Mouse (Mus musculus): ENCODE measurements at regions not wholly inside any gene's neighbourhood (a gene's known extent, or its start where the extent isn't known, plus 50 kb on each side); places are given as distances from the start of the nearest gene placed in this dataset.

DNA sequence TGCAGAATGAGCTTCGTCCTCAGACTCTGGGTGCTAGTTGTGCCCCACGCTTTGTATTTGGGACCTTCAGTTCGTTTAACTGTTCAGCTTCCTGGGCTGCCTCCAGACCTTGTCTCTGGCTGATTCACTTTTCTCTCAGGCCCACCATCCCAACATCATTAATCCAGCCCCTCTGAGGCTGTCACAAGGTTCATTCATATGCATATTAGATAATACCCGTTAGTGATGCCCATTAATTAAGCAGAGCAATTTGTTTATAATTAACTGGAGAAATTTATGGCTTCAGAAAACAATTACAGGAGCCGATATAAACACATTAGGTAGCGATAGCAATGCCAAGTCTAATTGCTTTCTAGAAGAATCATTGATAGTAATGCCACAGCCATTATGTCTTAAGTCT lies 312.3 kb upstream of the Eif4g2 start:
- Histone ChIP-seq H3K27ac (ENCODE audit: control insufficient read depth, insufficient read depth, low read length) (no peak overlapping the region), H3K4me1 (replicated peaks; ENCODE audit: control insufficient read depth, insufficient read depth, low read length) (no peaks in the 10 kb centered on the region), H3K27me3 (ENCODE audit: control insufficient read depth, insufficient read depth, low read length) (no peaks in the 10 kb centered on the region), H3K36me3 (ENCODE audit: control insufficient read depth, insufficient read depth, low read length) (no peaks in the 10 kb centered on the region), H3K4me3 (ENCODE audit: control insufficient read depth, insufficient read depth, low read length) (no peak overlapping the region)
- TF ChIP-seq POLR2A (IDR thresholded peaks at IDR 0.05; ENCODE audit: control insufficient read depth, extremely low read depth, insufficient read depth, low read length, poor library complexity), result no peak
- 94% methylated on average over 6 of the region's 6 CpGs for WGBS
- no peak for DNase-seq

- Histone ChIP-seq H3K4me3 (ENCODE audit: control insufficient read depth, insufficient read depth, low read length) (no peak overlapping the region), H3K4me1 (replicated peaks; ENCODE audit: control insufficient read depth, insufficient read depth, low read length) (no peaks in the 10 kb centered on the region), H3K36me3 (ENCODE audit: control insufficient read depth, insufficient read depth, low read length) (no peaks in the 10 kb centered on the region), H3K27ac (ENCODE audit: control insufficient read depth, insufficient read depth, low read length) (no peak overlapping the region), H3K27me3 (ENCODE audit: control insufficient read depth, insufficient read depth, low read length) (no peaks in the 10 kb centered on the region)
- DNase-seq, result no peak
- TF ChIP-seq POLR2A (IDR thresholded peaks at IDR 0.05; ENCODE audit: control insufficient read depth, extremely low read depth, insufficient read depth, low read length, poor library complexity) (no peak), CTCF (IDR thresholded peaks at IDR 0.05; ENCODE audit: borderline replicate concordance, control insufficient read depth, extremely low read depth, insufficient read depth, low read length, poor library complexity) (no peak)
These were observed 311.0 kb upstream of the Eif4g2 start for GRCm38 (mm10) chr7:111393846-111394245.

- Histone ChIP-seq H3K36me3 (ENCODE audit: control insufficient read depth, insufficient read depth, low read length) (no peaks in the 10 kb centered on the region), H3K4me3 (ENCODE audit: control insufficient read depth, insufficient read depth, low read length) (no peak overlapping the region), H3K27me3 (ENCODE audit: control insufficient read depth, insufficient read depth, low read length) (no peaks in the 10 kb centered on the region), H3K27ac (ENCODE audit: control insufficient read depth, insufficient read depth, low read length) (no peak overlapping the region), H3K4me1 (replicated peaks; ENCODE audit: control insufficient read depth, insufficient read depth, low read length) (no peaks in the 10 kb centered on the region)
- TF ChIP-seq POLR2A (IDR thresholded peaks at IDR 0.05; ENCODE audit: control insufficient read depth, extremely low read depth, insufficient read depth, low read length, poor library complexity) (no peak), CTCF (IDR thresholded peaks at IDR 0.05; ENCODE audit: borderline replicate concordance, control insufficient read depth, extremely low read depth, insufficient read depth, low read length, poor library complexity) (no peak)
- DNase-seq, result no peak
These were observed 306.9 kb upstream of the Eif4g2 start for GRCm38 (mm10) chr7:111389690-111390089.

GRCm38 (mm10) chr7:111374534-111374933 lies 291.7 kb upstream of the Eif4g2 start:
- no peak for DNase-seq
- H3K27ac ChIP-seq (ENCODE audit: control insufficient read depth, insufficient read depth, low read length), result no peak overlapping the region
- no peaks in the 10 kb centered on the region for H3K36me3 ChIP-seq (ENCODE audit: control insufficient read depth, insufficient read depth, low read length)
- no peaks in the 10 kb centered on the region for H3K4me1 ChIP-seq (replicated peaks; ENCODE audit: control insufficient read depth, insufficient read depth, low read length)
- no peak for TF ChIP-seq CTCF (IDR thresholded peaks at IDR 0.05; ENCODE audit: borderline replicate concordance, control insufficient read depth, extremely low read depth, insufficient read depth, low read length, poor library complexity)
- no peak for TF ChIP-seq POLR2A (IDR thresholded peaks at IDR 0.05; ENCODE audit: control insufficient read depth, extremely low read depth, insufficient read depth, low read length, poor library complexity)
- WGBS, result 97% methylated on average over 7 of the region's 7 CpGs
- H3K4me3 ChIP-seq (ENCODE audit: control insufficient read depth, insufficient read depth, low read length), result no peak overlapping the region
- no peaks in the 10 kb centered on the region for H3K27me3 ChIP-seq (ENCODE audit: control insufficient read depth, insufficient read depth, low read length)

GRCm38 (mm10) chr7:111373380-111374173 lies 290.7 kb upstream of the Eif4g2 start:
- no peak for DNase-seq
- H3K4me3 ChIP-seq (ENCODE audit: control insufficient read depth, insufficient read depth, low read length), result no peak overlapping the region
- H3K4me1 ChIP-seq (replicated peaks; ENCODE audit: control insufficient read depth, insufficient read depth, low read length), result no peaks in the 10 kb centered on the region
- H3K27ac ChIP-seq (ENCODE audit: control insufficient read depth, insufficient read depth, low read length), result no peak overlapping the region
- no peaks in the 10 kb centered on the region for H3K27me3 ChIP-seq (ENCODE audit: control insufficient read depth, insufficient read depth, low read length)
- no peaks in the 10 kb centered on the region for H3K36me3 ChIP-seq (ENCODE audit: control insufficient read depth, insufficient read depth, low read length)
- WGBS, result 91% methylated on average over 10 of the region's 10 CpGs
- TF ChIP-seq CTCF (IDR thresholded peaks at IDR 0.05; ENCODE audit: borderline replicate concordance, control insufficient read depth, extremely low read depth, insufficient read depth, low read length, poor library complexity) (no peak), POLR2A (IDR thresholded peaks at IDR 0.05; ENCODE audit: control insufficient read depth, extremely low read depth, insufficient read depth, low read length, poor library complexity) (no peak)

GRCm38 (mm10) chr7:111370421-111370887 lies 287.6 kb upstream of the Eif4g2 start:
- H3K4me3 ChIP-seq (ENCODE audit: control insufficient read depth, insufficient read depth, low read length), result no peak overlapping the region
- no peaks in the 10 kb centered on the region for H3K4me1 ChIP-seq (replicated peaks; ENCODE audit: control insufficient read depth, insufficient read depth, low read length)
- no peak for DNase-seq
- H3K36me3 ChIP-seq (ENCODE audit: control insufficient read depth, insufficient read depth, low read length), result no peaks in the 10 kb centered on the region
- no peak overlapping the region for H3K27ac ChIP-seq (ENCODE audit: control insufficient read depth, insufficient read depth, low read length)
- no peak for TF ChIP-seq POLR2A (IDR thresholded peaks at IDR 0.05; ENCODE audit: control insufficient read depth, extremely low read depth, insufficient read depth, low read length, poor library complexity)
- no peak for TF ChIP-seq CTCF (IDR thresholded peaks at IDR 0.05; ENCODE audit: borderline replicate concordance, control insufficient read depth, extremely low read depth, insufficient read depth, low read length, poor library complexity)
- WGBS, result 20% methylated on average over 2 of the region's 2 CpGs
- H3K27me3 ChIP-seq (ENCODE audit: control insufficient read depth, insufficient read depth, low read length), result no peaks in the 10 kb centered on the region

Measured in thymus, adult 2 months (tissue).